Mouse (Mus musculus) gastrocnemius, postnatal 10 days (tissue): ENCODE data around the gene Gm13290. TPM values are rescaled to one million over a fixed set of nuclear protein-coding genes. Genes with fewer than 3 reads are reported as not detected.
"Not testable (repeated sequence)": the region's sequence is repeated elsewhere in the genome, so short reads cannot be mapped to it uniquely, and the experiment has no call there.

Experiments used
- DNase-seq: peaks from one replicate; pipeline ENCODE4 v3.0.0; 2021; ENCODE audit warnings: mixed read lengths
- total RNA-seq, 2 experiments: library from RNA; stranded (reverse); gene quantifications; 2 replicates each; pipeline ENCODE4 v1.2.3; 2021

The Gm13290 gene
- total RNA-seq, 2 experiments from 2014 or later: not detected

GRCm38 (mm10) chr4:88782335-88782734, 8.7 kb downstream of the Gm13290 start:
- DNase-seq: not testable (repeated sequence)

- DNase-seq: not testable (repeated sequence)
These were observed 11.8 kb downstream of the Gm13290 start, which contains the start of gene Gm13276 for GRCm38 (mm10) chr4:88785409-88785808. Gene Gm13276, plus strand, starts transcription at chr4:88785709.

GRCm38 (mm10) chr4:88788402-88788801, 14.8 kb downstream of the Gm13290 start, which contains the start of gene Gm13277:
Gene Gm13277, plus strand, starts transcription at chr4:88788632.
- DNase-seq: peak; percentile 48

- DNase-seq: not testable (repeated sequence)
These were observed 17.6 kb downstream of the Gm13290 start, which contains the start of gene Gm13278 for GRCm38 (mm10) chr4:88791250-88791649. Gene Gm13278, plus strand, starts transcription at chr4:88791550.

GRCm38 (mm10) chr4:88793936-88794675, 20.5 kb downstream of the Gm13290 start, which contains the start of gene Gm13275:
Gene Gm13275, plus strand, starts transcription at chr4:88794487.
- DNase-seq: peak; percentile 52

GRCm38 (mm10) chr4:88797097-88797496, 23.5 kb downstream of the Gm13290 start, which contains the start of gene Gm13279:
Gene Gm13279, plus strand, starts transcription at chr4:88797397.
- DNase-seq: not testable (repeated sequence)

GRCm38 (mm10) chr4:88799365-88799764, 25.7 kb downstream of the Gm13290 start, which contains the start of gene Gm13285:
Gene Gm13285, plus strand, starts transcription at chr4:88799665.
- DNase-seq: not testable (repeated sequence)

- DNase-seq: not testable (repeated sequence)
These were observed 29.3 kb downstream of the Gm13290 start, which contains the start of gene Gm13287 for GRCm38 (mm10) chr4:88802954-88803353. Gene Gm13287, plus strand, starts transcription at chr4:88803254.

- DNase-seq: not testable (repeated sequence)
These were observed 31.6 kb downstream of the Gm13290 start, which contains the start of gene Gm13288 for GRCm38 (mm10) chr4:88805231-88805630. Gene Gm13288, plus strand, starts transcription at chr4:88805531.

GRCm38 (mm10) chr4:88805761-88806160, 32.1 kb downstream of the Gm13290 start:
- peak; percentile 30 for DNase-seq

GRCm38 (mm10) chr4:88815928-88816327, 42.3 kb downstream of the Gm13290 start, which contains the start of gene Ifna7:
Gene Ifna7, plus strand, starts transcription at chr4:88816228.
- DNase-seq: no peak

- no peak for DNase-seq
These were observed 46.0 kb downstream of the Gm13290 start, which contains the start of gene Ifna11 for GRCm38 (mm10) chr4:88819659-88820058. Gene Ifna11, plus strand, starts transcription at chr4:88819959.

GRCm38 (mm10) chr4:88822995-88823394, 49.4 kb downstream of the Gm13290 start:
- DNase-seq: no peak

Other genes with a start within 250 kb of the Gm13290 start
- gene Ifna15, start 215.6 kb upstream of the Gm13290 start, total RNA-seq: not detected
- gene Ifna14, start 202.0 kb upstream of the Gm13290 start, total RNA-seq: not detected
- not detected for gene Ifna9, start 181.4 kb upstream of the Gm13290 start, total RNA-seq
- not detected for gene Ifna12, start 170.5 kb upstream of the Gm13290 start, total RNA-seq
- not detected for gene C87499, start 139.4 kb upstream of the Gm13290 start, total RNA-seq
- not detected for gene Ifna13, start 129.4 kb upstream of the Gm13290 start, total RNA-seq
- not detected for gene Ifna16, start 96.9 kb upstream of the Gm13290 start, total RNA-seq
- gene Ifna2, start 89.9 kb upstream of the Gm13290 start, total RNA-seq: not detected
- not detected for gene Ifnab, start 82.5 kb upstream of the Gm13290 start, total RNA-seq
- under 1 TPM; 0.31 to 0.34 TPM for gene Gm26566, start 52.0 kb upstream of the Gm13290 start, total RNA-seq
- gene Klhl9, start 51.4 kb upstream of the Gm13290 start, total RNA-seq: 10 to 100 TPM; 57.1 to 66.3 TPM
- gene Gm13271, start 19.0 kb upstream of the Gm13290 start, total RNA-seq: not detected
- gene Gm13283, start 13.7 kb upstream of the Gm13290 start, total RNA-seq: not detected
- not detected for gene Gm13289, start 3.1 kb downstream of the Gm13290 start, total RNA-seq
- not detected for gene Gm13272, start 6.0 kb downstream of the Gm13290 start, total RNA-seq
- not detected for gene Ifnz, start 8.3 kb downstream of the Gm13290 start, total RNA-seq
- not detected for gene Gm13276, start 11.9 kb downstream of the Gm13290 start, total RNA-seq
- gene Gm13277, start 14.8 kb downstream of the Gm13290 start, total RNA-seq: not detected
- gene Gm13278, start 17.7 kb downstream of the Gm13290 start, total RNA-seq: not detected
- gene Gm13275, start 20.7 kb downstream of the Gm13290 start, total RNA-seq: not detected
- not detected for gene Gm13279, start 23.6 kb downstream of the Gm13290 start, total RNA-seq
- under 1 TPM in 1 of 2 experiments, not detected in 1; 0.21 TPM for gene Gm13285, start 25.8 kb downstream of the Gm13290 start, total RNA-seq
- not detected for gene Gm13287, start 29.4 kb downstream of the Gm13290 start, total RNA-seq
- not detected for gene Gm13288, start 31.7 kb downstream of the Gm13290 start, total RNA-seq
- gene Ifna7, start 42.4 kb downstream of the Gm13290 start, total RNA-seq: not detected
- not detected for gene Ifna11, start 46.1 kb downstream of the Gm13290 start, total RNA-seq
- not detected for gene Ifna6, start 53.6 kb downstream of the Gm13290 start, total RNA-seq
- not detected for gene Ifna5, start 61.7 kb downstream of the Gm13290 start, total RNA-seq
- not detected for gene Ifna4, start 68.0 kb downstream of the Gm13290 start, total RNA-seq
- not detected for gene Ifna1, start 76.3 kb downstream of the Gm13290 start, total RNA-seq
- not detected for gene Ifne, start 106.4 kb downstream of the Gm13290 start, total RNA-seq